Mouse (Mus musculus) CH12.LX (cell line): ENCODE measurements around the gene Tarbp1. TPM values are rescaled to one million over a fixed set of nuclear protein-coding genes. Genes with fewer than 3 reads are reported as not detected.

Experiments
- DNase-seq: peaks from one replicate; pipeline ENCODE4 v3.0.0-alpha.2; 2013; ENCODE audit errors: extremely low read depth
- H3K27ac ChIP-seq: 2 replicates; pipeline ENCODE4 v1.5.1; 2012; ENCODE audit warnings: low read depth, mild to moderate bottlenecking, control low read depth, moderate library complexity; ENCODE audit not compliant: insufficient read depth
- H3K27me3 ChIP-seq: replicated peaks from 2 replicates; pipeline ENCODE3; 2012; ENCODE audit warnings: inconsistent platforms
- H3K36me3 ChIP-seq, 2 experiments: replicated peaks in 1 of 2; 2 replicates each; pipeline versions ENCODE3 to v1.6.1; 2012; ENCODE audit warnings: inconsistent platforms in 1 of 2, low read length in 1 of 2, mild to moderate bottlenecking in 1 of 2, mixed read lengths in 1 of 2, moderate library complexity in 1 of 2; ENCODE audit not compliant: control insufficient read depth in 1 of 2, insufficient read depth in 1 of 2
- H3K4me1 ChIP-seq, 2 experiments: 2 replicates each; pipeline ENCODE4 v1.6.1; 2012; ENCODE audit warnings: inconsistent platforms in 1 of 2, moderate library complexity in 1 of 2; ENCODE audit not compliant: insufficient read depth in 2 of 2, control insufficient read depth in 1 of 2
- H3K4me2 ChIP-seq: 2 replicates; pipeline ENCODE4 v1.6.1; 2012; ENCODE audit warnings: low read depth, mild to moderate bottlenecking, control low read depth; ENCODE audit not compliant: poor library complexity, insufficient read depth, severe bottlenecking
- H3K4me3 ChIP-seq, 3 experiments: fragments of 150-350 bp in 1 of 3; sonication (generic) in 1 of 3; replicated peaks in 1 of 3; 2 replicates each; pipeline versions ENCODE3 to v1.5.1; 2011 to 2012; ENCODE audit warnings: low read depth in 2 of 3, low read length in 2 of 3, mild to moderate bottlenecking in 2 of 3, moderate library complexity in 2 of 3, control low read depth in 1 of 3, improper control_type of control experiment in 1 of 3, inconsistent platforms in 1 of 3, mixed read lengths in 1 of 3; ENCODE audit not compliant: poor library complexity in 1 of 3
- H3K79me2 ChIP-seq: replicated peaks from 2 replicates; pipeline ENCODE4 v1.6.1; 2012; ENCODE audit warnings: mild to moderate bottlenecking, moderate library complexity; ENCODE audit not compliant: control insufficient read depth, poor library complexity, insufficient read depth, severe bottlenecking; ENCODE audit errors: extremely low read depth
- H3K9ac ChIP-seq: 2 replicates; pipeline ENCODE4 v1.6.1; 2012; ENCODE audit warnings: low read depth, mild to moderate bottlenecking, control low read depth, moderate library complexity; ENCODE audit not compliant: insufficient read depth
- H3K9me3 ChIP-seq: replicated peaks from 2 replicates; pipeline ENCODE3; 2012; ENCODE audit warnings: low read length, inconsistent platforms, mixed read lengths
- BHLHE40 ChIP-seq: IDR thresholded peaks from 2 replicates; pipeline ENCODE4 v1.6.1; 2011; ENCODE audit warnings: mild to moderate bottlenecking, low read depth, low read length, improper control_type of control experiment
- GABPA ChIP-seq: IDR thresholded peaks from 2 replicates; pipeline ENCODE4 v1.6.1; 2012; ENCODE audit warnings: low read depth, low read length, improper control_type of control experiment, inconsistent platforms; ENCODE audit not compliant: insufficient replicate concordance
- HCFC1 ChIP-seq: IDR thresholded peaks from 2 replicates; pipeline ENCODE4 v1.6.1; 2012; ENCODE audit warnings: low read depth, mild to moderate bottlenecking, inconsistent platforms, low read length, improper control_type of control experiment
- JUN ChIP-seq: IDR thresholded peaks from 2 replicates; pipeline ENCODE4 v1.6.1; 2011; ENCODE audit warnings: low read depth, mild to moderate bottlenecking, low read length, improper control_type of control experiment, moderate library complexity; ENCODE audit not compliant: insufficient read depth
- JUND ChIP-seq: conservative IDR thresholded peaks from 2 replicates; pipeline ENCODE4 v1.6.1; 2011; ENCODE audit warnings: low read depth, low read length, improper control_type of control experiment
- KAT2A ChIP-seq: IDR thresholded peaks from 2 replicates; pipeline ENCODE4 v1.6.1; 2012; ENCODE audit warnings: low read length, improper control_type of control experiment, inconsistent platforms; ENCODE audit not compliant: insufficient replicate concordance
- MAFK ChIP-seq: IDR thresholded peaks from 2 replicates; pipeline ENCODE4 v1.6.1; 2011; ENCODE audit warnings: low read length, improper control_type of control experiment; ENCODE audit not compliant: insufficient replicate concordance
- MAX ChIP-seq: IDR thresholded peaks from 2 replicates; pipeline ENCODE4 v1.6.1; 2011; ENCODE audit warnings: low read length, improper control_type of control experiment
- MEF2A ChIP-seq: IDR thresholded peaks from 2 replicates; pipeline ENCODE4 v1.6.1; 2014; ENCODE audit warnings: low read depth, mild to moderate bottlenecking, inconsistent platforms, low read length, improper control_type of control experiment, borderline replicate concordance
- MXI1 ChIP-seq: IDR thresholded peaks from 2 replicates; pipeline ENCODE4 v1.6.1; 2011; ENCODE audit warnings: mild to moderate bottlenecking, low read depth, low read length, improper control_type of control experiment
- MYC ChIP-seq: IDR thresholded peaks from 2 replicates; pipeline ENCODE4 v1.6.1; 2011; ENCODE audit warnings: low read depth, mild to moderate bottlenecking, improper control_type of control experiment, low read length
- NELFE ChIP-seq: IDR thresholded peaks from 2 replicates; pipeline ENCODE4 v1.6.1; 2011; ENCODE audit warnings: low read depth, low read length, improper control_type of control experiment
- NRF1 ChIP-seq: IDR thresholded peaks from 2 replicates; pipeline ENCODE4 v1.6.1; 2014; ENCODE audit warnings: low read depth, mild to moderate bottlenecking, inconsistent platforms, low read length, improper control_type of control experiment, moderate library complexity
- PAX5 ChIP-seq: IDR thresholded peaks from 2 replicates; pipeline ENCODE4 v1.6.1; 2012; ENCODE audit warnings: low read length, inconsistent platforms, mixed read lengths
- POLR2A ChIP-seq: IDR thresholded peaks from 2 replicates; pipeline ENCODE4 v1.6.1; 2011; ENCODE audit warnings: low read depth, mild to moderate bottlenecking, improper control_type of control experiment, low read length
- POLR2AphosphoS2 ChIP-seq: IDR thresholded peaks from 2 replicates; pipeline ENCODE4 v1.6.1; 2011; ENCODE audit warnings: low read depth, low read length, improper control_type of control experiment
- RAD21 ChIP-seq: IDR thresholded peaks from 2 replicates; pipeline ENCODE4 v1.6.1; 2011; ENCODE audit warnings: low read depth, mild to moderate bottlenecking, low read length, improper control_type of control experiment, moderate library complexity
- RCOR1 ChIP-seq: conservative IDR thresholded peaks from 2 replicates; pipeline ENCODE4 v1.6.1; 2012; ENCODE audit warnings: low read depth, mild to moderate bottlenecking, inconsistent platforms, low read length, improper control_type of control experiment
- UBTF ChIP-seq: IDR thresholded peaks from 2 replicates; pipeline ENCODE4 v1.6.1; 2012; ENCODE audit warnings: low read depth, mild to moderate bottlenecking, inconsistent platforms, low read length, improper control_type of control experiment, moderate library complexity
- USF2 ChIP-seq: conservative IDR thresholded peaks from 2 replicates; pipeline ENCODE4 v1.6.1; 2011; ENCODE audit warnings: low read depth, low read length, improper control_type of control experiment
- dilution Hi-C: fragments of 300-500 bp; cut with MboI; formaldehyde crosslinking; loops from 2 replicates; pipeline ENCODE4 v1.14.3; 2020; ENCODE audit warnings: low sequenced_read_pairs; ENCODE audit not compliant: extremely low pct_unique_long_range_greater_than_20kb, extremely low pct_ligation_motif_present
- in situ Hi-C: fragments of 300-500 bp; cut with MboI; formaldehyde crosslinking; loops from 3 replicates; pipeline ENCODE4 v1.14.3; 2019; ENCODE audit warnings: low sequenced_read_pairs, low pct_ligation_motif_present, low pct_unique_long_range_greater_than_20kb, mixed read lengths
- polyA plus RNA-seq: library from polyadenylated mRNA; unstranded; fragments of >175 nt; gene quantifications from 2 replicates; pipeline ENCODE4 v1.2.1, GENCODE M21; 2012; ENCODE audit warnings: low read depth; ENCODE audit not compliant: insufficient read length
- total RNA-seq, 2 experiments: library from RNA; depleted of rRNA; stranded (reverse); fragments of 300-350 nt in 1 of 2; fragments of >200 nt in 1 of 2; gene quantifications; 2 replicates each; pipeline ENCODE4 v1.2.3; 2012 to 2014

Gene Tarbp1
- total and polyA plus RNA-seq, 3 experiments, result 10.3 to 10.7 (median 10.4) TPM

DNA sequence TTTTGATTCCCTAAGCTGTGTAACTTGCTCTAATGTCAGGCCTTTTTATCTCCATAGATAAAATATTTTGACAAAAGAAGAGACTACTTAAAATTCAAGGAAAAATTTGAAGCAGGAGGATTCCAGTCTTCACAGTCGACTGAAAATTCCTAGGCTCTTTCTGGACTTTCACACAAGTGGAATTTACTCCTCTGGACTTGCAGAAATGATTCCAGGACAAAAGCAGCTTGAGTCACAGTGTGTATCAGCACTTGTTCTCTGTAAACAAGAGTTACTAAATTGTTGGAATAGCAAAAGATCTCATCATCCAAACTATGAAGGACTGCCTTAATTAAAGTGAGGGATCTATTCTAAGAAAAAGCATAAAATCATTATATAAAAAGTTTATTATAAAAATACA is 49.9 kb downstream of the Tarbp1 start:
- H3K9ac ChIP-seq, result no peak overlapping the region
- no peak for DNase-seq
- peaks cover 12 to 29% of the 10 kb centered on the region in 2 experiments for H3K4me1 ChIP-seq
- TF ChIP-seq RCOR1 (no peak), MAFK (no peak), BHLHE40 (no peak), USF2 (no peak), PAX5 (no peak), POLR2A (no peak), JUN (no peak), MXI1 (no peak), JUND (no peak), MYC (no peak), POLR2AphosphoS2 (no peak), NELFE (no peak), RAD21 (no peak), NRF1 (no peak), KAT2A (no peak), MAX (no peak), HCFC1 (no peak), MEF2A (no peak), GABPA (no peak)
- H3K36me3 ChIP-seq, result peaks cover 38 to 59% of the 10 kb centered on the region in 2 experiments
- H3K9me3 ChIP-seq, result no peaks in the 10 kb centered on the region
- peaks cover 11% of the 10 kb centered on the region for H3K79me2 ChIP-seq
- no peak overlapping the region for H3K4me2 ChIP-seq
- no peak overlapping the region for H3K4me3 ChIP-seq
- dilution Hi-C loops, result no loop called here
- H3K27ac ChIP-seq, result no peak overlapping the region
- in situ Hi-C loops, result no loop called here
- H3K27me3 ChIP-seq, result no peaks in the 10 kb centered on the region

DNA sequence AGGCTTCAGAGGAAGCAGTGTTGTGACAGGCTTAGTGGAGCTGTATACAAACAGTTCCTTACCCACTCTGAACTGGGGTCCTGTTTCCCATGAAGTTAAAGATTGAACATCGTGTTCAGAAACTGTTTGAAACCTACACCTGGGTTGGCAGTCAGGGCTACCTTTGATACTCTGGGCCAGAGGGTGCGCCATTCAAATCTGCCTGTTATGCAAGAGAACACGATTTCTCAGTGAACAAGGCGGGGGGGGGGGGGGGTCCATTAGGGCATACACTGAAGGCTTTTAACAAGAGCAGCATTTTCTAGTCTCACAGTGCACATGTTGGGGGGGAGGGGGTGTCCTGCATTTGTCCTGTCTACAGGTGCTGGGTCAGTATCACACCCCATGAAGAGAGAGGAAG is 50.7 kb downstream of the Tarbp1 start:
- in situ Hi-C loops (no loop called here), dilution Hi-C loops (no loop called here)
- no peaks in the 10 kb centered on the region for H3K9me3 ChIP-seq
- peaks cover 11% of the 10 kb centered on the region for H3K79me2 ChIP-seq
- DNase-seq, result no peak
- no peaks in the 10 kb centered on the region for H3K27me3 ChIP-seq
- H3K36me3 ChIP-seq, result peaks cover 30 to 52% of the 10 kb centered on the region in 2 experiments
- H3K4me3 ChIP-seq, result no peak overlapping the region
- no peak overlapping the region for H3K27ac ChIP-seq
- no peak overlapping the region for H3K4me2 ChIP-seq
- no peak overlapping the region for H3K9ac ChIP-seq
- H3K4me1 ChIP-seq, result peaks cover 12 to 29% of the 10 kb centered on the region in 2 experiments
- no peak for TF ChIP-seq UBTF
